Mouse (Mus musculus): ENCODE data around the gene Ppan.

DNA sequence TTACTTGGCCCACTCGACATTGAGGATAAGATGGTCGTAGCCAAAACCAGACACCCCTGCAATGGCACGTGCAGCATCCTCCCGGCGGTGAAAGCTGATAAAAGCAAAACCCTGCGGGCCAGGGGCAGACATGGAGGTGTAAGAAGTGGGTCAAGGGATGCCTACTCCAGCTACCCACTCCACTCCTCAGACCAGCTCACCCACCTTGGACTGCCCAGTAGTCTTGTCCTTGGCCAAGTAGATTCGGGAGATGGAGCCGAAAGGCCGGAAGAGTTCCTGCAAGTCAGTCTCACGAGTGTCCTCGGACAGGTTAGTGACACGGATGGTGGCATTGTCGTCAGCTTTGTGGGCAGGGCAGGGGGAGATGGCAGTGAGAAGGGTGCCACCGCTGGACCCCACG, 6.7 kb downstream of the Ppan start:
- TF ChIP-seq POLR2A (IDR thresholded peaks at IDR 0.05; ENCODE audit: insufficient read length, low read depth) (no peak), REST (IDR thresholded peaks at IDR 0.05; ENCODE audit: insufficient read depth, insufficient read length) (no peak)

All from myocyte (in vitro differentiated cells).